Mouse (Mus musculus) layer of hippocampus, adult 2 months (tissue): ENCODE results near the gene Tifa. TPM values are rescaled to one million over a fixed set of nuclear protein-coding genes. Genes with fewer than 3 reads are reported as not detected.

Experiments used
- DNase-seq, 2 experiments: peaks; one replicate each; pipeline ENCODE4 v3.0.0; 2022; ENCODE audit warnings: low spot score in 2 of 2
- H3K27ac ChIP-seq: fragments of 200-600 bp; 2 replicates; pipeline ENCODE4 v1.8.1; 2022
- H3K4me3 ChIP-seq: fragments of 200-600 bp; 2 replicates; pipeline ENCODE4 v1.8.1; 2022; ENCODE audit warnings: mild to moderate bottlenecking
- CTCF ChIP-seq: fragments of 200-600 bp; conservative IDR thresholded peaks from 2 replicates; pipeline ENCODE4 v1.8.1; 2022; ENCODE audit warnings: antibody characterized with exemption, mild to moderate bottlenecking, moderate library complexity
- total RNA-seq, 2 experiments: library from RNA; stranded (reverse); gene quantifications; 2 replicates each; pipeline ENCODE4 v1.2.3; 2021

Gene Tifa
- total RNA-seq, 2 experiments from 2014 or later = 6.2 to 6.9 TPM

- no peak for DNase-seq
- TF ChIP-seq CTCF = peak; percentile 32
- no peak overlapping the region for H3K4me3 ChIP-seq
- H3K27ac ChIP-seq = no peak overlapping the region
These were observed 74.6 kb downstream of the Tifa start for GRCm38 (mm10) chr3:127864242-127864641.

GRCm38 (mm10) chr3:127868046-127868758, 78.6 kb downstream of the Tifa start:
- no peak for DNase-seq
- Histone ChIP-seq H3K4me3 (no peak overlapping the region), H3K27ac (no peak overlapping the region)
- no peak for TF ChIP-seq CTCF

DNA sequence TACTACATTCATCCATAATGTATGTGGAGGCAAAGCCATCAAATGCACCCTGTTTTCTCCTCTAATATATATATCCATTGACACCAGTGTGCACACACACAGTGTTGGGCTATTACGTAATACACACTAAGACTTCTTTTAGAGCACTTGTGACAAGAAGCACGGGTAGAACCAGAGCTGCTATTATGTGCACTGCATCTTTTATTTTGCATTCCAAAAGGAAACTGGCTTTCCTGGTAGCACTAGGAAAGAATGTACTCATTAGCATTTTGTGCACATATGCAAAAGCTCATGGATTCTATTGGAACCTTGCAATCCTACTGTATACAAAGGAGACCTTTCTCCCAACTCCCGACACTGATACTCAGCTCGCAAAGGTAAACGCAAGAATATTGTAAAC, 79.3 kb downstream of the Tifa start:
- no peak for TF ChIP-seq CTCF
- Histone ChIP-seq H3K4me3 (no peak overlapping the region), H3K27ac (no peak overlapping the region)
- no peak for DNase-seq

DNA sequence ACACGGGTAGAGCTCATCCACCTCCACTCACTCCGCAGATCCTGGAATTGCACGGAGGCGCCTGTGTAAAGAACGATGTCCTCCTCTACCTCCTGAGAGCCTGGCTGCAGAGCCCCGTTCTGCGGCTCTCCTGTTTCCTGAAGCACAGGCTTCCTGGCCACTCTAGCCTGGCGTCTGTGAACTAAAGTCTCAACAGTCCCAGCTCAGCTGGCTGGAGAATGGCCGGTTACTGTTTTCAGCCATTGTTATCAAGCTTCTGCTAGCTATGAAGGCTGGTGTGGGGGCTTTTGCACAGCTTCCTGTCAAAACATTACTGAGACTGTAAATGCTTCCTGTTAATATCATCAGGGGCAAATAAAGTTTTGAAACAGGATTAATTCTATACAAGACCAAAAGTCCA, 82.0 kb downstream of the Tifa start:
- Histone ChIP-seq H3K27ac (no peak overlapping the region), H3K4me3 (no peak overlapping the region)
- DNase-seq = no peak
- no peak for TF ChIP-seq CTCF

DNA sequence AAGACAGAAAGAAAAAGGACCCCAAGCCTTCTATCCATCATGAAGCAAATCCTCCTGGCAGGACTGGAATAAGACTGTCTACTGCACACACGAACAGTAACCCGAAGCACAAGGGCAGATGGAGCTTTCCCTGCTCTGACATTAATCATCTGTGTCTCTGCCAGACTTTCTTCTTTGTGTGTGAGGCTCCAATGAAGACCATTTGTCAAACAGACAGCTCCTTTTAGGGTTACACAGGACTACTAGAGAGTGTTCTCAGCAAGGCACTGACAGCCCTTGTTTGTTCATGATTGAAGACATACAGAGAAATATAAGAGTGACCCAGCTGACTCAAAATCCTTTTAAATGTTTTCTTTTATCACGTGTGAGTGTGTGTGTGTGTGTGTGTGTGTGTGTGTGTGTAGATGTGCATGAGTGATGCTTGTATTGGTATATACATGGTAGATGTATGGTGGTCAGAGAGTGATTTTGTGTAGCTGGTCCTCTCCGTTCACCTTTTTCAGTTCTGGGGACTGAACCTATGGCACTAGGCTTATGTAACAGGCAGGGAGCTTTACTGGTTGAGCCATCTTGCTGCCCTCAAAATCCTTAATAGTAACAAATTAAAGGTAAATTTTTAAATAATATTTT, 84.8 kb downstream of the Tifa start:
- Histone ChIP-seq H3K27ac (no peak overlapping the region), H3K4me3 (no peak overlapping the region)
- DNase-seq = no peak
- no peak for TF ChIP-seq CTCF

DNA sequence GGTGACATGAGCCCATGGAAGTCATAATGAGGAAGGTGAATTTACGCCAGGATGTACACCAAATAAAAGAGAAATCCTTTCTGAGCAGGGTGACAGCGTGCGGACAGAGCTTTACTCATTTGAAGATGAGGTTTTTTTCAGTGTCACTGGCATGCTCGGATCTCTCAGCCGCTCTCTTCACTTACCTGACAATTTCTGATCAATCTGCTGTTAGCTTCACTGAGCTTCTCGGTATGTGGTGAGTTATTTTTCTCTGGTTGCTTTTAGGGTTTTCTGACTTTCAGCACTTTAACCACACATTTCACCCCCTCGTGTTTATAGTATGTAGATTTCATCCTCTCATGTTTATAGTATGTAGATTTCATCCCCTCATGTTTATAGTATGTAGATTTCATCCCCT, 85.5 kb downstream of the Tifa start:
- no peak overlapping the region for H3K27ac ChIP-seq
- no peak overlapping the region for H3K4me3 ChIP-seq
- DNase-seq = no peak
- no peak for TF ChIP-seq CTCF

DNA sequence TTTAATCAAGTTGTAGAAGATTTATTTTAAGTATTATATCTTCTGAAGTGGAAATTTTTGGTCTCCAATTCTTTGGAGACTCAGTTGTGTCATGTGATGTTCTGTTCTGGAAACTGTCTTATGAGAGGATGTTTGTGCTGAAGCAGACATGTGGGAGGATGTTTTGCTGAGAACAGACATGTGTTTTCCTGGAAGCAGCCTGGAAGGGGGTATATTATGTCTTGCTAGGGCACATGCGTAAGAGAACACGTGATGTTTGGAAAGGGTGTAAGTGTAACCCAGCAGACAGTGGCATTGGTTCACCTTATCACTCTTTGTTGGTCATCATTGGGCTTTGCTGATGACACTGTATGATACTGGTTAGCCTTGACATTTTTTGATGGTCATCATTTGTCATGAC, 85.9 kb downstream of the Tifa start:
- DNase-seq = no peak
- TF ChIP-seq CTCF = no peak
- Histone ChIP-seq H3K27ac (no peak overlapping the region), H3K4me3 (no peak overlapping the region)

GRCm38 (mm10) chr3:127879968-127880367, 90.4 kb downstream of the Tifa start:
- TF ChIP-seq CTCF = no peak
- no peak for DNase-seq
- H3K27ac ChIP-seq = no peak overlapping the region
- H3K4me3 ChIP-seq = no peak overlapping the region

GRCm38 (mm10) chr3:127881684-127882083, 92.1 kb downstream of the Tifa start:
- DNase-seq = no peak
- H3K27ac ChIP-seq = no peak overlapping the region
- TF ChIP-seq CTCF = no peak
- no peak overlapping the region for H3K4me3 ChIP-seq

Other genes starting within 250 kb of the Tifa start
- 10 to 100 TPM; 16.6 to 20.7 TPM for gene Larp7, start 236.5 kb upstream of the Tifa start, total RNA-seq
- 1 to 10 TPM; 2.3 to 2.5 TPM for gene Zgrf1, start 236.3 kb upstream of the Tifa start, total RNA-seq
- gene Neurog2, start 156.7 kb upstream of the Tifa start, total RNA-seq = 1 to 10 TPM; 1.1 to 1.7 TPM
- gene Alpk1, start 9.3 kb upstream of the Tifa start, total RNA-seq = 10 to 100 TPM in 1 of 2 experiments, 1 to 10 TPM in 1; 10.0 to 11.0 TPM
- 10 to 100 TPM; 77.9 to 83.1 TPM for gene Ap1ar, start 47.7 kb downstream of the Tifa start, total RNA-seq
- gene Fam241a, start 106.5 kb downstream of the Tifa start, total RNA-seq = 1 to 10 TPM; 1.9 to 2.3 TPM